Mouse (Mus musculus) myocyte (in vitro differentiated cells): ENCODE data around the gene Sirt7. TPM values are rescaled to one million over a fixed set of nuclear protein-coding genes. Genes with fewer than 3 reads are reported as not detected.

Experiments used
- H3K27me3 ChIP-seq: one replicate; pipeline ENCODE4 v1.6.1; 2011; ENCODE audit not compliant: control insufficient read depth, insufficient read depth, insufficient read length
- H3K36me3 ChIP-seq: one replicate; pipeline ENCODE4 v1.6.1; 2011; ENCODE audit not compliant: control insufficient read depth, insufficient read depth
- H3K4me2 ChIP-seq: one replicate; pipeline ENCODE4 v1.6.1; 2011; ENCODE audit warnings: low read depth, control low read depth
- H3K4me3 ChIP-seq: one replicate; pipeline ENCODE4 v1.5.1; 2011; ENCODE audit warnings: mild to moderate bottlenecking, control low read depth, moderate library complexity
- H3K79me2 ChIP-seq: one replicate; pipeline ENCODE4 v1.6.1; 2011; ENCODE audit not compliant: control insufficient read depth, insufficient read depth
- H3ac ChIP-seq: one replicate; pipeline ENCODE4 v1.6.1; 2011; ENCODE audit not compliant: control insufficient read depth, insufficient read length
- CEBPB ChIP-seq: IDR thresholded peaks from 2 replicates; pipeline ENCODE4 v1.6.1; 2011; ENCODE audit warnings: mild to moderate bottlenecking, moderate library complexity; ENCODE audit not compliant: poor library complexity, insufficient read depth, severe bottlenecking
- E2F4 ChIP-seq: IDR thresholded peaks from one replicate; pipeline ENCODE4 v1.6.1; 2011; ENCODE audit warnings: mild to moderate bottlenecking, control low read depth, moderate library complexity; ENCODE audit not compliant: insufficient read depth
- MAX ChIP-seq: IDR thresholded peaks from one replicate; pipeline ENCODE4 v1.6.1; 2011; ENCODE audit warnings: low read depth, mild to moderate bottlenecking, control low read depth
- MYOD1 ChIP-seq, 3 experiments: IDR thresholded peaks; one replicate each; pipeline ENCODE4 v1.6.1; 2011; ENCODE audit warnings: control low read depth in 2 of 3, low read depth in 2 of 3, mild to moderate bottlenecking in 2 of 3, moderate library complexity in 1 of 3; ENCODE audit not compliant: insufficient read length in 2 of 3, control insufficient read depth in 1 of 3
- MYOG ChIP-seq, 3 experiments: IDR thresholded peaks; one replicate each; pipeline ENCODE4 v1.6.1; 2011; ENCODE audit warnings: control low read depth in 2 of 3, low read depth in 2 of 3, mild to moderate bottlenecking in 2 of 3; ENCODE audit not compliant: insufficient read length in 2 of 3, control insufficient read depth in 1 of 3, insufficient read depth in 1 of 3
- POLR2A ChIP-seq: IDR thresholded peaks from one replicate; pipeline ENCODE4 v1.6.1; 2011; ENCODE audit warnings: low read depth, mild to moderate bottlenecking, control low read depth, moderate library complexity; ENCODE audit not compliant: insufficient read length
- POLR2AphosphoS2 ChIP-seq: IDR thresholded peaks from one replicate; pipeline ENCODE4 v1.6.1; 2011; ENCODE audit warnings: low read depth, control low read depth; ENCODE audit not compliant: insufficient read length
- REST ChIP-seq: IDR thresholded peaks from one replicate; pipeline ENCODE4 v1.6.1; 2011; ENCODE audit warnings: mild to moderate bottlenecking, control low read depth, moderate library complexity; ENCODE audit not compliant: insufficient read depth, insufficient read length
- SRF ChIP-seq: IDR thresholded peaks from one replicate; pipeline ENCODE4 v1.6.1; 2011; ENCODE audit warnings: low read depth; ENCODE audit not compliant: control insufficient read depth, insufficient read length
- TCF12 ChIP-seq: IDR thresholded peaks from one replicate; pipeline ENCODE4 v1.6.1; 2011; ENCODE audit warnings: mild to moderate bottlenecking, control low read depth; ENCODE audit not compliant: poor library complexity, insufficient read depth, severe bottlenecking
- TCF3 ChIP-seq: IDR thresholded peaks from one replicate; pipeline ENCODE4 v1.6.1; 2011; ENCODE audit warnings: low read depth, control low read depth; ENCODE audit not compliant: insufficient read length
- USF1 ChIP-seq: IDR thresholded peaks from one replicate; pipeline ENCODE4 v1.6.1; 2011; ENCODE audit warnings: low read depth, mild to moderate bottlenecking, control low read depth, moderate library complexity
- polyA plus RNA-seq: library from polyadenylated mRNA; unstranded; fragments of >200 nt; fragmentation: generic; extraction: Trizol; gene quantifications from one replicate; pipeline ENCODE4 v1.2.1, GENCODE M21; 2012; ENCODE audit warnings: missing spikeins

The Sirt7 gene
- polyA plus RNA-seq, 1 experiment: 29.9 TPM

DNA sequence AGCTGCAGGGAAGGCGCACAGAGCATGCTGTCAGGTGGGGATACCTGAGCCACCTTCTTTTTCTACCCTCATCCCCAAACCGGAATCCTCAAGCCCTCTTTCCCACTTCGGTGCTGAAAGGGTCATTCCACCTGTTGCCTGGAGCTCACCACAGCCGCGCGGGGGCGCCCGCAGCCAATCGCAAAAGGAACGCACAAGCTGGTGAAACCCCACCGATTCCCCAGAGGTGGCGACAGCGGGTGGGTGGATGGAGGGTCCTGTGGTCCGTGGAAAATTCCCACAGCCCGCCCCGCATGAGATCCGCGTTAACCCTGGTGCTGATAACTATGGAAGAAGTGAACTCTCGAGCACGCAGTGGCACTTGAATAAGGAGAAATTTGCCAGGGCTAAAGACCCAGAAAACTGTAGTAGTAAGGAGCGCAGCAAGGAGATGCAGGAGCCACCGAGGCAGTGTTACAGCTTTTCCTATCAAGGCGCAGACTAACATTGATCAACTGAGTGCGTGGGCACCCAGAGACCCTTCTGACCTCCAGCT, 33.9 kb upstream of the Sirt7 start:
- Histone ChIP-seq H3ac (no peak overlapping the region), H3K79me2 (no peaks in the 10 kb centered on the region), H3K4me2 (peak overlapping the region; percentile 4), H3K36me3 (no peaks in the 10 kb centered on the region), H3K27me3 (peaks cover 68% of the 10 kb centered on the region), H3K4me3 (no peak overlapping the region)
- TF ChIP-seq USF1 (no peak), TCF12 (no peak), POLR2AphosphoS2 (no peak), SRF (no peak), REST (no peak), TCF3 (no peak), MAX (no peak), POLR2A (no peak), E2F4 (no peak), MYOD1 (IDR thresholded peaks at IDR 0.05; ENCODE audit: control insufficient read depth in 1 of 3, insufficient read length in 2 of 3, low read depth in 2 of 3) (peak in 2 of 3 experiments; percentile 78 to 86), CEBPB (no peak), MYOG (IDR thresholded peaks at IDR 0.05; ENCODE audit: control insufficient read depth in 1 of 3, insufficient read depth in 1 of 3, insufficient read length in 2 of 3, low read depth in 2 of 3) (peak; percentile 36 to 87 (median 71))

DNA sequence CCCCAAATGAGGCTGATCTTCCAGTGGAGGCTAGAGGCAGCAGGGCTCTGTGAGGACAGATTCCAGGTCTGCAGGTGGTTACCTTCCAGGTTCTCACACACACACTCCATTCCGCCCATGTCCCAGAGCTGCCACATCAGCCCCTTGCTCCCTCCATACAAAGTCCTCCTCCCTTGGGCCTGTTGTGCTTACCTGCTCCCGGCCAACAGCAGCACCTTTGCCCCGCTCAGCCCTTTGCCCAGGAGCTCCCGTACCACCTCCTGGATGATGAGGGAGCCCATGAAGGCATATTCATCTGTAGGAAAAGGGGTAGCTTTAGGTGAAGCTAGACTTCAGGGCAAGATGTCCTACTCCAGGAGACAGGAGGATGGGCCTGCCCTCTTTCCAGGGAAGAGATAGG, 32.3 kb upstream of the Sirt7 start:
- H3K27me3 ChIP-seq: peaks cover 67% of the 10 kb centered on the region
- H3K4me2 ChIP-seq: no peak overlapping the region
- H3K4me3 ChIP-seq: no peak overlapping the region
- no peak for TF ChIP-seq POLR2A
- H3K36me3 ChIP-seq: no peaks in the 10 kb centered on the region
- H3K79me2 ChIP-seq: no peaks in the 10 kb centered on the region
- H3ac ChIP-seq: no peak overlapping the region

DNA sequence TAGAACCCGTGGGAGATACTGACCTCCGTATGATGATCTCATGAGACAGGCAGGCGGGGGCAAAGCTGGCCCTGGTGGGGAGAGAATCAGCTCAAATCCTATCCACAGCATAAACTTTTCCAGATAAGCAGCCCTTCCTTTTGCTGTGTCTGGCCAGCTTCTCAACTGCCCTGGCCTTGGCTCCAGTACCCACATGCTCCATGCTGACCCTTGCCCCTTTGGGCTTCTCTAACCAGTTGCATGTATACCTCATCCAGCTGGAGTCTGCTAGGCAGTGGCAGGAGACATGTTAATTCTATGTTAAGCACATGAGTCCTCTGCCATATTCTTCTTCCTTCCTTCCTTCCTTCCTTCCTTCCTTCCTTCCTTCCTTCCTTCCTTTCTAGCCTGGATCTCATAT, 29.7 kb upstream of the Sirt7 start:
- H3K4me2 ChIP-seq: no peak overlapping the region
- no peaks in the 10 kb centered on the region for H3K36me3 ChIP-seq
- no peaks in the 10 kb centered on the region for H3K79me2 ChIP-seq
- no peak overlapping the region for H3ac ChIP-seq
- TF ChIP-seq MYOG (IDR thresholded peaks at IDR 0.05; ENCODE audit: control insufficient read depth in 1 of 3, insufficient read depth in 1 of 3, insufficient read length in 2 of 3, low read depth in 2 of 3) (no peak), MYOD1 (IDR thresholded peaks at IDR 0.05; ENCODE audit: control insufficient read depth in 1 of 3, insufficient read length in 2 of 3, low read depth in 2 of 3) (no peak), MAX (no peak)
- no peak overlapping the region for H3K4me3 ChIP-seq
- peaks cover 42% of the 10 kb centered on the region for H3K27me3 ChIP-seq

DNA sequence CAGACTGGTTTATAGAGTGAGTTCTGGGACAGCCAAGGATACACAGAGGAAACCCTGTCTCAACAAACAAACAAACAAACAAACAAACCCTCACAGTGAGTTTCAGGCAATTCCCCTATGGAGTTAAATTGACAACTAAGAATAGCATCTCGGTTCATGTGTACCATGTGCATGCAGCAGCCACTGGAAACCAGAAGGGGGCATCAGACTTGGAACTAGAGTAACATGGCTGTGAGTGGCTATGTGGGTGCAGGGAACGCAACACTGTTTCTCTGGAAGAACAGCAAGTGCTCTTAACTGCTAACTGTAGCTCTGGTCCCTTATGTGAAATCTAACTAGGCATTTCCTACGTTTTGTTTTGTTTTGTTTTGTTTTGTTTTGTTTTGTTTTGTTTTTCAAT, 26.8 kb upstream of the Sirt7 start:
- H3K4me3 ChIP-seq: no peak overlapping the region
- TF ChIP-seq MYOG (IDR thresholded peaks at IDR 0.05; ENCODE audit: control insufficient read depth in 1 of 3, insufficient read depth in 1 of 3, insufficient read length in 2 of 3, low read depth in 2 of 3) (no peak), TCF12 (no peak), SRF (no peak), POLR2A (no peak), USF1 (no peak), REST (no peak), CEBPB (no peak), POLR2AphosphoS2 (no peak)
- no peaks in the 10 kb centered on the region for H3K79me2 ChIP-seq
- H3ac ChIP-seq: no peak overlapping the region
- H3K36me3 ChIP-seq: no peaks in the 10 kb centered on the region
- H3K4me2 ChIP-seq: no peak overlapping the region
- peaks cover 17% of the 10 kb centered on the region for H3K27me3 ChIP-seq

DNA sequence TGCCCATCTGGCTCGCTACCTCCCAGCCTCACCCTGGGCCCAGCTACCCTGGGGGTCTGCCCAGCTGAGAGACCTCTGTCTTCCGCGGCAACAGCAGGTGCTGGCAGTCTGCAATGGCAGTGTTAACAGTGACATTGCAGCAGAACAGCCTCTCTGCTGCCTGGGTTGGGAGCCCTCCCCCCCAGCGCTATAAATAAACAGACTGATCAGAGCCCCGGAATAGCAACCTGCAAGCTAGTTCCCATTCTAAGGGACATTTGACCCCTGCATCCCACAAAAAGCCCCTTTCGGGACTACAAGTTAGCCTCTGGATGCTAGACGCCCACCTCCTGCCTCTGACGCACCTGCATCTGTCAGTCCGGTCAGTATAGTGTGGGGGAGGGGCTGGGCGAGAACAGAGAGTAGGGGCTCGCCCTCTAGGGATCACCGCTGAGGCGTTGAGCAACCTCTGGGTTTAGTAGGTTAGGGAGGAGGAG, 23.0 kb upstream of the Sirt7 start, which contains the start of gene Myadml2:
Gene Myadml2, minus strand, starts transcription at position 158 of the 476 bp plus-strand sequence.
- H3K36me3 ChIP-seq: no peaks in the 10 kb centered on the region
- no peaks in the 10 kb centered on the region for H3K27me3 ChIP-seq
- H3ac ChIP-seq: no peak within 1 kb of the TSS
- TF ChIP-seq USF1 (no peak), CEBPB (no peak), TCF12 (no peak), SRF (no peak), MAX (no peak), POLR2A (no peak), MYOG (IDR thresholded peaks at IDR 0.05; ENCODE audit: control insufficient read depth in 1 of 3, insufficient read depth in 1 of 3, insufficient read length in 2 of 3, low read depth in 2 of 3) (peak in 1 of 3 experiments; percentile 63), MYOD1 (IDR thresholded peaks at IDR 0.05; ENCODE audit: control insufficient read depth in 1 of 3, insufficient read length in 2 of 3, low read depth in 2 of 3) (peak; percentile 16 to 91 (median 79))
- H3K79me2 ChIP-seq: no peaks in the 10 kb centered on the region
- H3K4me3 ChIP-seq: peak within 1 kb of the TSS; percentile 7
- peak within 1 kb of the TSS; percentile 71 for H3K4me2 ChIP-seq
